Mouse (Mus musculus) lung, postnatal 0 days (tissue): ENCODE measurements at regions not wholly inside any gene's neighbourhood (a gene's known extent, or its start where the extent isn't known, plus 50 kb on each side); places are given as distances from the start of the nearest gene placed in this dataset.

Experiments used
- ATAC-seq: fragments of 200-750 bp; cut with Nextera tagmentation; 2 replicates; pipeline ENCODE4 v1.8.0; 2017; ENCODE audit warnings: moderate library complexity
- DNase-seq: peaks from one replicate; pipeline ENCODE4 v3.0.0-alpha.2; 2016; ENCODE audit warnings: low spot score
- H3K27ac ChIP-seq: fragments of 300-500 bp; sonication (generic); 2 replicates; pipeline ENCODE4 v1.5.1; 2014; ENCODE audit warnings: antibody characterized with exemption, mild to moderate bottlenecking, low read length, mixed read lengths
- H3K27me3 ChIP-seq: fragments of 300-500 bp; sonication (generic); replicated peaks from 2 replicates; pipeline ENCODE4 v1.6.1; 2014; ENCODE audit warnings: low read length, mixed read lengths; ENCODE audit not compliant: insufficient read depth
- H3K36me3 ChIP-seq: fragments of 300-500 bp; sonication (generic); 2 replicates; pipeline ENCODE4 v1.6.1; 2014; ENCODE audit warnings: low read length, mixed read lengths; ENCODE audit not compliant: insufficient read depth
- H3K4me1 ChIP-seq: fragments of 300-500 bp; sonication (generic); 2 replicates; pipeline ENCODE4 v1.6.1; 2014; ENCODE audit warnings: antibody characterized with exemption, low read depth, low read length, mixed read lengths; ENCODE audit not compliant: insufficient read depth
- H3K4me2 ChIP-seq: fragments of 300-500 bp; sonication (generic); replicated peaks from 2 replicates; pipeline ENCODE4 v1.6.1; 2014; ENCODE audit warnings: low read depth, mild to moderate bottlenecking, low read length, moderate library complexity, mixed read lengths
- H3K4me3 ChIP-seq: fragments of 300-500 bp; sonication (generic); 2 replicates; pipeline ENCODE4 v1.5.1; 2014; ENCODE audit warnings: low read depth, low read length
- H3K9ac ChIP-seq: fragments of 300-500 bp; sonication (generic); replicated peaks from 2 replicates; pipeline ENCODE4 v1.6.1; 2014; ENCODE audit warnings: low read depth, mild to moderate bottlenecking
- H3K9me3 ChIP-seq: fragments of 300-500 bp; sonication (generic); 2 replicates; pipeline ENCODE4 v1.6.1; 2016; ENCODE audit warnings: low read length, mixed read lengths
- CTCF ChIP-seq: IDR thresholded peaks from 2 replicates; pipeline ENCODE4 v1.5.1; 2016; ENCODE audit warnings: antibody characterized with exemption, mild to moderate bottlenecking
- EP300 ChIP-seq: IDR thresholded peaks from 2 replicates; pipeline ENCODE4 v1.6.1; 2016; ENCODE audit warnings: antibody characterized with exemption, mild to moderate bottlenecking, control low read depth
- WGBS: fragments of 180-500 bp; shearing (Covaris S2); extraction: QIAGEN DNeasy Blood & Tissue Kit; methylation state at CpG from one replicate; pipeline ENCODE4 v1.1.7; 2014; 5-methylcytosine and 5-hydroxymethylcytosine counted together

DNA sequence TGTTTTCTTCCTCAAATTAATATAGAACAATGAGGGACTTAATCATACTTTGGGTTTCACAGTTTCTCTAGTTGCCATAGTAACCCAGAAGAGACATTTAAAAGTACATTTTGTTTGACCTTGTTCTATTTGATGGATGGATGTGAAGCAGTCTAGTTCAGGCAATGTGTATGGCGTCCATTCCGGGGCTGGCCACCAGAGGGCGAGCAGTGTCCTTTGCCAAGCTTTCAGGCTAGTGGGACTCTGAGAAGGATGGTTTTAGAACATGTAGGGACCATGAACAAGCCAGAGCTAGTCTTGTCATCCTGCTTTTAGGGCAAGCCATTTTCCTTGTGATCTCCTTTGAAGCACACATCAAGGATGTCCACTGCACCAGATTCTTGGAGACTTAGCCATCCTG lies 74.8 kb upstream of the Mki67 start:
- Histone ChIP-seq H3K4me2 (no peak overlapping the region), H3K9me3 (no peaks in the 10 kb centered on the region), H3K4me3 (no peak overlapping the region), H3K9ac (no peak overlapping the region), H3K27me3 (no peaks in the 10 kb centered on the region), H3K36me3 (no peaks in the 10 kb centered on the region), H3K4me1 (no peaks in the 10 kb centered on the region), H3K27ac (no peak overlapping the region)
- no peak for ATAC-seq
- 4% methylated on average over 3 of the region's 3 CpGs for WGBS
- peak; percentile 64 for DNase-seq
- no peak for TF ChIP-seq EP300
- peak; percentile 94 for TF ChIP-seq CTCF

DNA sequence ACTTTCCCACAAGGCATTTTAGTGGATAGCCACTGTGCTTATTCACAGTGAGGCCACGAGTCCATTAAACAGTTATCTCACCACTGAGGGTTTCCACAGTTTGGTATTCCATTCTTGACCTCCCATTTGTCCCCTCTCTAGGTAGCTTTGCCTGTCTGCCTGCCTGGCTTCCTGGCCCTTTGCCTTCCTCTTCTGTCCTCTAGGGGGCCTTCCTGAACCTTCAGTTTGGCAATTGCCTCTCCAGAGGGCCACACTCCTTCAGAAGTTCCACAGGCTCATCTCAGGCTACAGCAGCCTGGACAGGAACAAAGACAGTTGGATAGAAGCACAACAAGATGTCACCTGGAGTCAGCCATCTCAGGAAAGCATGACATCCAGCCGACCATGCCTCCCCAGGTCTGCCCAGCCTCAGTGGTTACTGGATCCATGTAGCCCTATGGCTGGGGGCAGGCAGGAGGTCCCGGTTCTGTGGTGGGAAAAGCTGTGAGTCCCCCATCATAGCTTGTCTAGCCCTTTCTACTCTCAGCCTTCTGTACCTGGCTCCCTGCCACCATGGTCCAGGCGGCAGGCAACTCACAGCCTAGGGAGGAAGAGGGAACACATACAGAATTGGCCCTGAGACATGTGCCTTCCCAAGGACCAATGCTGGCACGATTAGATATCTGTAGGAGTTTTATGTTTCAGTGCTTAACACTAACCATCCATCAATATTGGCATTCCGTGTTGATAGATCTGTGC lies 76.0 kb upstream of the Mki67 start:
- DNase-seq = no peak
- no peak overlapping the region for H3K27ac ChIP-seq
- no peak overlapping the region for H3K4me2 ChIP-seq
- no peak overlapping the region for H3K4me3 ChIP-seq
- WGBS = 65% methylated on average over 6 of the region's 6 CpGs
- H3K27me3 ChIP-seq = no peaks in the 10 kb centered on the region
- no peaks in the 10 kb centered on the region for H3K4me1 ChIP-seq
- no peaks in the 10 kb centered on the region for H3K9me3 ChIP-seq
- H3K36me3 ChIP-seq = no peaks in the 10 kb centered on the region
- ATAC-seq = no peak
- TF ChIP-seq CTCF (peak; percentile 19; the same call in 1 of the 2 replicates), EP300 (no peak)
- no peak overlapping the region for H3K9ac ChIP-seq

DNA sequence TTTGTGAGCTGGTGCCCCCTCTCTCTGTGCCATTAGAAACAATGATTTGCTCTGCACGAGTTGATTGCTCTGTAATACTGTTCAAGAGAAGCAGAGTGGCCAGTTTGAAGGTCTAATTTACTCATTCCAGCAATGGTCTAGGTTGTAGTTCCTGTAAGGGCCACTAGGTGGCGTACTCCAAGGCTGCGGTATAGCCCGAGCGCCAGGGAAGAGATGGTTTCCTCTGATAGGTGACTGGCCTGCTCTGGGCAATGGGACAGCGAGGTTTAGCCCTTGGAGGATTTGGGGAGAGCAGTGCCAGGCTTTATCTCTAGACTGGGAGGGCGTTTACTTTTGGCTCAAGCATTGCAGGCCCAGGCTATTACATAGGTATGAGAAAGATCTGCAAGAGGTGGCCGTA lies 76.8 kb upstream of the Mki67 start:
- no peak overlapping the region for H3K27ac ChIP-seq
- TF ChIP-seq EP300 (no peak), CTCF (peak; percentile 81)
- H3K4me3 ChIP-seq = no peak overlapping the region
- no peaks in the 10 kb centered on the region for H3K4me1 ChIP-seq
- 35% methylated on average over 8 of the region's 8 CpGs for WGBS
- no peak for ATAC-seq
- H3K36me3 ChIP-seq = no peaks in the 10 kb centered on the region
- no peak overlapping the region for H3K4me2 ChIP-seq
- H3K9me3 ChIP-seq = no peaks in the 10 kb centered on the region
- no peaks in the 10 kb centered on the region for H3K27me3 ChIP-seq
- no peak overlapping the region for H3K9ac ChIP-seq
- peak; percentile 31 for DNase-seq

DNA sequence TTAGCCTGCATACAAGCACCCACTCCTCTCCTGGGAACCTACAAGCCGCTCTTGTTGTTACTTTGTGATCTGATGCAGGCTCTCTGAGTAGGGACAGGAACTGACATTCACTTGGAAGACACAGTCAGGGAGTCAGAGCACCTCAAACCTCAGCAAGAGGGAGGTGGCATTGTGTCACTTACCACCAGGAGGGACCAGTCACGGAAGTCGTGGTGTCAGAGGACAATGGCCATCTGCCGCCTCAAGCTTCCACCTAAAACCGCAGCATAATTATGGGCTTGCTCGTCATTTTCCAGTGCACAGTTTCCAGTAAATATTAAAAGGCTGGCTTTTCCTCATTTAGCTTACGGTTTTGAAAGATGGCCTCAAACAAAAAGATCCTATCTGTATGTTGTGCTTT lies 78.1 kb upstream of the Mki67 start:
- Histone ChIP-seq H3K36me3 (no peaks in the 10 kb centered on the region), H3K4me3 (no peak overlapping the region), H3K9ac (no peak overlapping the region), H3K27me3 (no peaks in the 10 kb centered on the region), H3K4me1 (no peaks in the 10 kb centered on the region), H3K9me3 (no peaks in the 10 kb centered on the region), H3K4me2 (no peak overlapping the region), H3K27ac (no peak overlapping the region)
- no peak for DNase-seq
- 38% methylated on average over 7 of the region's 7 CpGs for WGBS
- no peak for TF ChIP-seq CTCF
- no peak for TF ChIP-seq EP300
- ATAC-seq = no peak

DNA sequence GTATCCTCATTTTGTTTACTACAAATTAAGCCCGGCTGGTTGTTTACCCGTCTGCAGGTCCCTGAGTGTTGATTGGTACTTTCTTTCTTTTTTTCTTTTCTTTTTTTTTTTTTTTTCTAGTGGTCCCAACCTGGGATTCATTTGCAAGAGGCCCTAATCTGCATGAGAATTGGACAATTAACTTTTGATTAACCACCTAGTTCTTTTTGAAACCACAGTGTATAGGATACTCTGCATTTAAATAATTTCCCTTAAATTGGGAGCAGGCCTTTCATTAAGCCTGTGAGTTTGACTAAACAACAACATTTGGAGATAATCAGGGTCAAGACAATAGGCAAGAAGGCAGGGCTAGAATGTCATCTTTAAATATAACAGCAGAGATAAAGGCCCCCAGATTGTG lies 78.5 kb upstream of the Mki67 start:
- Histone ChIP-seq H3K9me3 (no peaks in the 10 kb centered on the region), H3K4me1 (no peaks in the 10 kb centered on the region), H3K27ac (no peak overlapping the region), H3K4me2 (no peak overlapping the region), H3K27me3 (no peaks in the 10 kb centered on the region), H3K9ac (no peak overlapping the region), H3K36me3 (no peaks in the 10 kb centered on the region), H3K4me3 (no peak overlapping the region)
- DNase-seq = no peak
- no peak for ATAC-seq
- 65% methylated on average over 2 of the region's 2 CpGs for WGBS
- TF ChIP-seq CTCF = no peak

DNA sequence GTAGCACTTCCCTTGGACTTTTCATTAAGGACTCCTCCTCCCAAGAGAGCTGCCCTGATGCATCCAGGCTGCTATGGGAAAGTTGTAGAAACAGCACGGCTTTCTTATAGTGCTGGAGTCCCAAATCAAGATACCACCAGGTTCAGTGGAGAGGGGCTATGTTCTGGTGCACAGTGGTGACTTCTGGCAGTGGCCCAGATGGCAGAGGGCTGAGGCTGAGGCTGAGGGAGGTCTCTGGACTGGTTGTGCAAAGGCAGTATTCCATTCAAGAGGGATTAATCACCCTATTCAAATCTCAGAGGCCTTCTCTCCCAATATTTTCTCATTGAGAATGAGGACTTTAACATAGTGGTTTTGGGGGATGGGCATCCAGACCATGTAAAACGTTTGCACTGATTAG lies 82.3 kb upstream of the Mki67 start:
- 32% methylated on average over 2 of the region's 2 CpGs for WGBS

More for the DNA sequence above, 82.3 kb upstream of the Mki67 start:
- Histone ChIP-seq H3K36me3 (no peaks in the 10 kb centered on the region), H3K4me3 (no peak overlapping the region), H3K9ac (no peak overlapping the region), H3K9me3 (no peaks in the 10 kb centered on the region), H3K27ac (no peak overlapping the region), H3K4me1 (no peaks in the 10 kb centered on the region), H3K27me3 (no peaks in the 10 kb centered on the region), H3K4me2 (no peak overlapping the region)
- no peak for TF ChIP-seq EP300
- no peak for TF ChIP-seq CTCF
- DNase-seq (no peak), ATAC-seq (no peak)
